Mouse (Mus musculus) small intestine, adult 2 months (tissue): ENCODE measurements around the gene H2-Q10. TPM values are rescaled to one million over a fixed set of nuclear protein-coding genes. Genes with fewer than 3 reads are reported as not detected.
A peak's percentile ranks its signal among the peaks of the same experiment; 100 is the strongest.

Experiments used
- H3K27ac ChIP-seq: fragments of 200-500 bp; 2 replicates; pipeline ENCODE4 v1.5.1; 2012; ENCODE audit warnings: low read depth, low read length, control low read depth, inconsistent platforms; ENCODE audit not compliant: insufficient read depth
- H3K27me3 ChIP-seq: fragments of 200-500 bp; 2 replicates; pipeline ENCODE4 v1.6.1; 2012; ENCODE audit warnings: mild to moderate bottlenecking, moderate library complexity, low read length, inconsistent platforms; ENCODE audit not compliant: control insufficient read depth, insufficient read depth
- H3K36me3 ChIP-seq: fragments of 200-500 bp; 2 replicates; pipeline ENCODE4 v1.6.1; 2012; ENCODE audit warnings: mild to moderate bottlenecking, low read length, control low read depth, inconsistent platforms; ENCODE audit not compliant: control insufficient read depth, insufficient read depth
- H3K4me1 ChIP-seq: fragments of 200-500 bp; 2 replicates; pipeline ENCODE4 v1.6.1; 2012; ENCODE audit warnings: low read length, inconsistent platforms, mixed read lengths; ENCODE audit not compliant: control insufficient read depth, insufficient read depth, insufficient read length
- H3K4me3 ChIP-seq: fragments of 200-500 bp; 2 replicates; pipeline ENCODE4 v1.5.1; 2012; ENCODE audit warnings: low read depth, mild to moderate bottlenecking, control low read depth, inconsistent platforms, low read length, moderate library complexity
- CTCF ChIP-seq: fragments of 200-500 bp; IDR thresholded peaks from 2 replicates; pipeline ENCODE4 v1.5.1; 2012; ENCODE audit warnings: low read depth, mild to moderate bottlenecking, control low read depth, inconsistent platforms, low read length, moderate library complexity, mixed read lengths; ENCODE audit not compliant: insufficient replicate concordance, insufficient read length; ENCODE audit errors: extremely low read depth
- POLR2A ChIP-seq: fragments of 200-500 bp; IDR thresholded peaks from 2 replicates; pipeline ENCODE4 v1.6.1; 2012; ENCODE audit warnings: low read depth, mild to moderate bottlenecking, control low read depth, inconsistent platforms, low read length, moderate library complexity
- WGBS: fragments of 180-500 bp; shearing (Covaris S2); methylation state at CpG from one replicate; pipeline ENCODE4 v1.1.7; 2018; 5-methylcytosine and 5-hydroxymethylcytosine counted together
- polyA plus RNA-seq: library from polyadenylated mRNA; depleted of rRNA; stranded (reverse); fragments of >200 nt; gene quantifications from 2 replicates; pipeline ENCODE4 v1.2.3, GENCODE M21; 2012; rRNA removed

Gene H2-Q10
- polyA plus RNA-seq, 1 experiment, result 12.0 TPM

DNA sequence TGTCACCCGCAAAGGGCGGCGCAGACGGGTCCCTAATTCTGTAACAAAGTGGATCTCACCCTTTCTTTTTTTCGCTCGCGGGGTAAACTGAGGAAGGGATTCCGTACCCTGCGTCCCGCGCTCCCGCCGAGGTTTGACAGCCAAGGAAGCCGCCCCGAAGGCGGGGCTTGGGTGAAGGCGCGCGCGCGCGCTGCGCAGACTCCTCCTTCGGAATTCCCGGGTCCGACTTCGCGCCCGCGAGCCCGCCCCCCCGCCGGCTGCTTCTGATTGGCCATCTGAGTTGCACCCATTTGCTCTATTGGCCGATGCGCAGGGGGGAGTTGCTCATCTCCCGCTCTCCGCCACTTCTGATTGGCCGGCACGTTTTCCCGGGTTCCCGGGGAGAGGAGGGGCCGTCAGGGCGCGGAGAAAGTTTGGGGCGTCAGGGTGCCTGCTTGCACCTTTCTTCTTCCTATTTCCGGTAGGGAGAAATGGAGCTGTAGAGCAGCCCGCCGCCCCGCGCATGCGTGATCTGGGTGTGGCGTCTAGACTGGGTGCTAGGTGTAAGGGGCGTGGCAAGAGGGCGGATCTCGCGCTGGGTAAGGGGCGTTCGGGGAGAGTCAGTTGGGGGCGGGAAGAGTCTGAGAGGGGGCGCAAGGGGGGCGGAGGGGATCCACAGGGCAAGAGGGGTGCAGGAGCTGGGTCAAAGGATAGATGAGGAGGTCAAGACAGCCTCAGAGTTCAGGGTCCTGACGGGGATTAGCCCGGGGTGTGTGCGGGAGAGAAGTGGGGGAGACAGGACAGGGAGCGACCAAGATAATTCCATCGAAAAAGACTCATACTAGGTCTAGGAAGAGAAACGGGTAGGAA, 47.0 kb downstream of the H2-Q10 start, which contains the start of the genes Tcf19 and Cchcr1:
Gene Tcf19 (minus strand): TSS at position 173 of the 849 bp plus-strand sequence.
Gene Cchcr1 (plus strand): TSS at position 449 of the 849 bp plus-strand sequence.
- peaks cover 7% of the 10 kb centered on the region for H3K4me1 ChIP-seq
- no peak for TF ChIP-seq POLR2A
- no peak for TF ChIP-seq CTCF
- peak within 1 kb of the TSS; percentile 77 for H3K4me3 ChIP-seq
- no peaks in the 10 kb centered on the region for H3K27me3 ChIP-seq
- no peaks in the 10 kb centered on the region for H3K36me3 ChIP-seq
- WGBS, result under 1% methylated on average over 66 of the region's 67 CpGs
- no peak within 1 kb of the TSS for H3K27ac ChIP-seq

DNA sequence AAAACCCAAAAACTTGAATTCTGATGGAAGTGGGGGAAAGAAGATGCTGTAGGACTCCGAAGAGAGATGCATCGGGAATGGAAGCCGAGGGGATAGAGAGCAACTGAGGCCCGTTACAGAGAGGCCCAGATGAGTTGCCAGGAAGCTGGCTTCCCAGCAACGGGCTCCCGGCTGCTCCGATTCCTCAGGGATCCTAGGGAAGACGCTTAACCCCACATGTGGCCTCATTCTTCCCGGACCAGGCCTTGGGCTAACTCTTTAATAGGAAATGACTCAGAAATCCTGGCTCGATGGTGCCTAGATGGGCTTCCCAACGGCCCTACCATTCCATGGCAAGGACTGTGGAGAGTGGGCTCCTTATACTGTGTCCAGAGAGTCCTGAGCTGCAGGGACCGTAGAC, 47.6 kb downstream of the H2-Q10 start:
- H3K4me3 ChIP-seq, result peak overlapping the region; percentile 77
- 5% methylated on average over 12 of the region's 12 CpGs for WGBS
- TF ChIP-seq POLR2A, result no peak
- TF ChIP-seq CTCF, result no peak
- H3K4me1 ChIP-seq, result peaks cover 7% of the 10 kb centered on the region
- H3K27ac ChIP-seq, result no peak overlapping the region
- no peaks in the 10 kb centered on the region; the same call in 1 of the 2 replicates for H3K36me3 ChIP-seq
- no peaks in the 10 kb centered on the region for H3K27me3 ChIP-seq

Other genes starting within 250 kb of the H2-Q10 start
- 0.22 TPM in 1 of 2 replicates, not detected in the other for gene Gm16181, start 249.3 kb upstream of the H2-Q10 start, polyA plus RNA-seq
- 1.0 and 2.8 TPM in 2 replicates for gene Atp6v1g2, start 236.4 kb upstream of the H2-Q10 start, polyA plus RNA-seq
- gene Nfkbil1, start 234.3 kb upstream of the H2-Q10 start, polyA plus RNA-seq, result 13.7 and 36.3 TPM in 2 replicates
- 95.6 and 194 TPM in 2 replicates for gene Ddx39b, start 228.3 kb upstream of the H2-Q10 start, polyA plus RNA-seq
- 776 and 1,546 TPM in 2 replicates for gene H2-D1, start 207.4 kb upstream of the H2-Q10 start, polyA plus RNA-seq
- 36.3 and 83.4 TPM in 2 replicates for gene H2-Q1, start 149.7 kb upstream of the H2-Q10 start, polyA plus RNA-seq
- 554 and 1,052 TPM in 2 replicates for gene H2-Q2, start 127.8 kb upstream of the H2-Q10 start, polyA plus RNA-seq
- gene H2-Q4, start 90.5 kb upstream of the H2-Q10 start, polyA plus RNA-seq, result 60.9 and 159 TPM in 2 replicates
- gene H2-Q6, start 45.2 kb upstream of the H2-Q10 start, polyA plus RNA-seq, result 23.8 and 59.3 TPM in 2 replicates
- 74.1 and 186 TPM in 2 replicates for gene H2-Q7, start 30.9 kb upstream of the H2-Q10 start, polyA plus RNA-seq
- gene Pou5f1, start 35.9 kb downstream of the H2-Q10 start, polyA plus RNA-seq, result not detected in 2 replicates
- gene Tcf19, start 46.7 kb downstream of the H2-Q10 start, polyA plus RNA-seq, result 7.3 and 8.1 TPM in 2 replicates
- gene Cchcr1, start 47.0 kb downstream of the H2-Q10 start, polyA plus RNA-seq, result 3.2 and 3.5 TPM in 2 replicates
- 0.15 and 0.37 TPM in 2 replicates for gene Psors1c2, start 63.1 kb downstream of the H2-Q10 start, polyA plus RNA-seq
- 0.08 and 0.39 TPM in 2 replicates for gene Cdsn, start 82.0 kb downstream of the H2-Q10 start, polyA plus RNA-seq
- not detected in 2 replicates for gene 2300002M23Rik, start 97.4 kb downstream of the H2-Q10 start, polyA plus RNA-seq
- gene Sfta2, start 131.5 kb downstream of the H2-Q10 start, polyA plus RNA-seq, result not detected in 2 replicates
- gene Gm9573, start 156.5 kb downstream of the H2-Q10 start, polyA plus RNA-seq, result not detected in 2 replicates
- gene Mucl3, start 173.6 kb downstream of the H2-Q10 start, polyA plus RNA-seq, result 0.23 and 85.7 TPM in 2 replicates
- 18.2 and 26.5 TPM in 2 replicates for gene Vars2, start 197.5 kb downstream of the H2-Q10 start, polyA plus RNA-seq
- gene Gtf2h4, start 203.7 kb downstream of the H2-Q10 start, polyA plus RNA-seq, result 11.0 and 17.2 TPM in 2 replicates
- gene Ddr1, start 234.5 kb downstream of the H2-Q10 start, polyA plus RNA-seq, result 51.9 and 76.9 TPM in 2 replicates